9 mouse cellular contexts compared by ENCODE assay signal in the genomic region with DNA sequence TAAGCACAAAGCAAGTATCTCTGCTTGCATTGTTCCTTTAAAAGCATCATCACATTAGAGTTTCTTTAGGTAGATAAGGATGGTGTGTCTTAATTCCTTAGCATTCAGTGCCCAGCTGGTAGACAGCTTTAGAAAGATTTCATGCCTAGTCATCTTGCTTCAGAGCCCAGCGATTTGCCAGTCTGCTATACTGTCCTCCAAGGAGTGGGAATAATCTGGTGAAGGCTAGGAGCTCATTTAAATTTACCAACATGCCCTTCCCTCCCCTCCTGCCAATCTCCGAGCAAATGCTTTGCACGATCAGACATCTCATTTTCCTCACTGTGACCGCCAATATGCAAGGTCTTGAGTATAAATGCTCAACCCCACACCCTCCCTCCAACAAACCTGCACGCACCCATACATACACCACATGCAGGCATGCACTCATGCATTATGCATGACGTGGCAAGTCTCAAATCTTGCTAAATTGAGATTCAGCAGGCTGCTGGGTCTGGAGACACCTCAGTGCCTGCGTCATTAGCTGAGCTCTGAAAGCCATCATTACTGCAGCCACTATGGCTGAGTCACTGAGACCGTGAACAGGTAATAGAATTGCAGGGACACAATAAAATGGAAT.
DNase-seq lines count a peak whose midpoint lies in the region; ATAC-seq and TF ChIP-seq lines count a peak whose summit lies in the region.
"Had no signal": no experiment of that assay in that cellular context is flagged by ENCODE, and none has a peak within 500 bp of the region (broad histone marks: within the 10 kb centered on the region; RNA-seq: fewer than 3 reads in every experiment).

No protein-coding gene starts in this region.

- intact Hi-C loops in left cerebral cortex, adult 2 months (cut with DNase I): loop anchor here (5.0 to 10.0 kb wide), 3 partner anchors 67 to 275 kb away; no protein-coding TSS in a partner anchor
- intact Hi-C loops in left cerebral cortex, postnatal 10 days (cut with DNase I): no loop called here
- intact Hi-C loops in left cerebral cortex, postnatal 36 days (cut with DNase I): no loop called here

- peak overlapping the region; percentile 59; the same call in 1 of the 2 replicates for H3K27ac ChIP-seq in left cerebral cortex, adult 2 months
- H3K27ac ChIP-seq: layer of hippocampus, adult 2 months had no signal

- DNase-seq in left cerebral cortex, adult 2 months (ENCODE audit: extremely low spot score in 1 of 2, low spot score in 2 of 2): peak; percentile 11 to 21
- no peak for DNase-seq in left cerebral cortex, postnatal 10 days (ENCODE audit: extremely low spot score in 1 of 2, low spot score in 2 of 2)
- peak; percentile 30 to 50 for DNase-seq in frontal cortex, adult 2 months (ENCODE audit: extremely low spot score in 1 of 2, low spot score in 1 of 2)
- DNase-seq in left cerebral cortex, postnatal 36 days (ENCODE audit: low spot score in 2 of 2): peak; percentile 43 to 56
- DNase-seq in right cerebral cortex, postnatal 10 days (ENCODE audit: low spot score in 2 of 2): peak; percentile 31 to 42
- DNase-seq in liver: no peak
- DNase-seq: lung, postnatal 14 days had no signal

- H3K4me3 ChIP-seq in left cerebral cortex, adult 2 months: no peak overlapping the region
- H3K4me3 ChIP-seq: layer of hippocampus, adult 2 months had no signal

- TF ChIP-seq CTCF in left cerebral cortex, adult 2 months (IDR thresholded peaks at IDR 0.05): no peak

- no peak for ATAC-seq in monocyte, adult 5-6 weeks (replicated peaks; ENCODE audit: insufficient number of reproducible peaks, low FRiP score, low TSS enrichment, poor library complexity, severe bottlenecking)

Comparison
In these comparisons a context has a peak if more than half of its experiments do, and no peak if none do; other contexts are left out.
1. DNase-seq: peak in left cerebral cortex, adult 2 months (2 of 2), frontal cortex, adult 2 months (2 of 2), left cerebral cortex, postnatal 36 days (2 of 2) and right cerebral cortex, postnatal 10 days (2 of 2); none in left cerebral cortex, postnatal 10 days (0 of 2) and liver (single experiment).